In the genomic region with DNA sequence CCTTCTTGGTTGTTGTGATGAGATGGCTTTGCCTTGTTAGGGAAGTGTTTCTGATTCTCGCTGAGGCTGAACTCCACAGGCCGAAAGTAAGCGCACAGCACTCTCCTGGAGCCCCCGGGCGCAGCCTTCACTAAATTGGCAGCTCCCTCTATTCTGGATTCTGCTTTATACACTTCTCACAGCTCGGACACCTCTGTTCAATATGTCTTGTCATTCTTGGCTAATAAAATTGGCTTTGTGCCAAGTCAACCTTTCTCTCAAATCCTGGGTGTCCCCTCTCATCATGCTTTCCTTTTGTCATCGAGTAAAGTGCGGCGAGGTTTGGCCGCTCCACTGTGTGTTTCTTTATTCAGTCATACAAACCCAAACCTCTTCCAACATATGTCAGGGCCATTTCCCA, we compare ENCODE assay signal across 21 mouse cellular contexts.
A peak's percentile ranks its signal among the peaks of the same experiment; 100 is the strongest.
DNase-seq lines count a peak whose midpoint lies in the region; ATAC-seq lines count a peak whose summit lies in the region.
"Had no signal": no experiment of that assay in that cellular context is flagged by ENCODE, and none has a peak within 500 bp of the region (broad histone marks: within the 10 kb centered on the region; RNA-seq: fewer than 3 reads in every experiment).

No protein-coding gene starts in this region.

- no peaks in the 10 kb centered on the region for H3K36me3 ChIP-seq in embryonic facial prominence, embryonic 14.5 days (ENCODE audit: control insufficient read depth, insufficient read depth, low read length)
- no peaks in the 10 kb centered on the region for H3K36me3 ChIP-seq in embryonic facial prominence, embryonic 10.5 days (replicated peaks)
- H3K36me3 ChIP-seq in hindbrain, embryonic 15.5 days = no peaks in the 10 kb centered on the region
- H3K36me3 ChIP-seq in hindbrain, embryonic 13.5 days = no peaks in the 10 kb centered on the region
- H3K36me3 ChIP-seq in midbrain, embryonic 14.5 days (ENCODE audit: control insufficient read depth, insufficient read depth, low read length) = no peaks in the 10 kb centered on the region
- H3K36me3 ChIP-seq in midbrain, embryonic 15.5 days (replicated peaks) = no peaks in the 10 kb centered on the region
- no peaks in the 10 kb centered on the region for H3K36me3 ChIP-seq in forebrain, embryonic 16.5 days (ENCODE audit: control insufficient read depth, insufficient read depth)
- H3K36me3 ChIP-seq: embryonic facial prominence, embryonic 13.5 days; heart, embryonic 15.5 days had no signal

- H3K4me2 ChIP-seq in embryonic facial prominence, embryonic 14.5 days (ENCODE audit: low read depth, low read length) = no peak overlapping the region
- H3K4me2 ChIP-seq in hindbrain, embryonic 15.5 days = no peak overlapping the region
- H3K4me2 ChIP-seq in hindbrain, embryonic 13.5 days = no peak overlapping the region
- no peak overlapping the region for H3K4me2 ChIP-seq in midbrain, embryonic 14.5 days (ENCODE audit: low read length)
- H3K4me2 ChIP-seq in midbrain, embryonic 15.5 days = no peak overlapping the region
- H3K4me2 ChIP-seq in forebrain, embryonic 16.5 days (ENCODE audit: low read length) = no peak overlapping the region
- H3K4me2 ChIP-seq: embryonic facial prominence, embryonic 13.5 days; heart, embryonic 11.5 days; heart, embryonic 15.5 days had no signal

- H3K27ac ChIP-seq in embryonic facial prominence, embryonic 14.5 days (replicated peaks; ENCODE audit: low read depth, low read length) = no peak overlapping the region
- H3K27ac ChIP-seq in embryonic facial prominence, embryonic 10.5 days (replicated peaks) = no peak overlapping the region
- no peak overlapping the region for H3K27ac ChIP-seq in hindbrain, embryonic 15.5 days (replicated peaks)
- H3K27ac ChIP-seq in hindbrain, embryonic 13.5 days = no peak overlapping the region
- H3K27ac ChIP-seq in midbrain, embryonic 14.5 days (replicated peaks; ENCODE audit: low read depth, low read length) = no peak overlapping the region
- no peak overlapping the region for H3K27ac ChIP-seq in midbrain, embryonic 15.5 days
- H3K27ac ChIP-seq in forebrain, embryonic 16.5 days (ENCODE audit: low read length) = no peak overlapping the region
- H3K27ac ChIP-seq: embryonic facial prominence, embryonic 13.5 days; heart, adult 2 months; heart, embryonic 15.5 days had no signal

- no peaks in the 10 kb centered on the region for H3K9me3 ChIP-seq in embryonic facial prominence, embryonic 14.5 days (ENCODE audit: control insufficient read depth, low read length)
- no peaks in the 10 kb centered on the region for H3K9me3 ChIP-seq in embryonic facial prominence, embryonic 10.5 days
- no peaks in the 10 kb centered on the region for H3K9me3 ChIP-seq in hindbrain, embryonic 15.5 days
- no peaks in the 10 kb centered on the region for H3K9me3 ChIP-seq in hindbrain, embryonic 13.5 days
- no peaks in the 10 kb centered on the region for H3K9me3 ChIP-seq in midbrain, embryonic 14.5 days (ENCODE audit: control insufficient read depth, low read length)
- H3K9me3 ChIP-seq in midbrain, embryonic 15.5 days = no peaks in the 10 kb centered on the region
- H3K9me3 ChIP-seq in forebrain, embryonic 16.5 days (ENCODE audit: control insufficient read depth, low read length) = no peaks in the 10 kb centered on the region
- H3K9me3 ChIP-seq: embryonic facial prominence, embryonic 13.5 days; heart, embryonic 15.5 days had no signal

- WGBS in embryonic facial prominence, embryonic 14.5 days = 68% methylated on average over 10 of the region's 10 CpGs
- WGBS in embryonic facial prominence, embryonic 10.5 days = 91% methylated on average over 10 of the region's 10 CpGs
- 56% methylated on average over 10 of the region's 10 CpGs for WGBS in hindbrain, embryonic 15.5 days
- 73% methylated on average over 10 of the region's 10 CpGs for WGBS in hindbrain, embryonic 13.5 days
- WGBS in midbrain, embryonic 14.5 days = 59% methylated on average over 10 of the region's 10 CpGs
- 56% methylated on average over 10 of the region's 10 CpGs for WGBS in midbrain, embryonic 15.5 days
- 52% methylated on average over 10 of the region's 10 CpGs for WGBS in forebrain, embryonic 16.5 days

- H3K4me3 ChIP-seq in embryonic facial prominence, embryonic 14.5 days (ENCODE audit: low read depth, low read length) = no peak overlapping the region
- H3K4me3 ChIP-seq in embryonic facial prominence, embryonic 10.5 days = no peak overlapping the region
- H3K4me3 ChIP-seq in hindbrain, embryonic 15.5 days = no peak overlapping the region
- H3K4me3 ChIP-seq in hindbrain, embryonic 13.5 days = no peak overlapping the region
- H3K4me3 ChIP-seq in midbrain, embryonic 14.5 days (replicated peaks; ENCODE audit: low read depth, low read length) = no peak overlapping the region
- H3K4me3 ChIP-seq in midbrain, embryonic 15.5 days = no peak overlapping the region
- no peak overlapping the region for H3K4me3 ChIP-seq in forebrain, embryonic 16.5 days (replicated peaks; ENCODE audit: low read length)
- H3K4me3 ChIP-seq: embryonic facial prominence, embryonic 13.5 days; heart, adult 2 months; heart, embryonic 15.5 days had no signal

- H3K4me1 ChIP-seq in embryonic facial prominence, embryonic 14.5 days (ENCODE audit: control insufficient read depth, insufficient read depth, low read length) = no peaks in the 10 kb centered on the region
- H3K4me1 ChIP-seq in embryonic facial prominence, embryonic 10.5 days = no peaks in the 10 kb centered on the region
- H3K4me1 ChIP-seq in hindbrain, embryonic 15.5 days (replicated peaks) = peaks cover 6% of the 10 kb centered on the region; the same call in 1 of the 2 replicates
- H3K4me1 ChIP-seq in hindbrain, embryonic 13.5 days (replicated peaks) = 0 out of 2 replicates have a peak, but pooled peaks cover 6% of the 10 kb centered on the region
- H3K4me1 ChIP-seq in midbrain, embryonic 14.5 days (ENCODE audit: control insufficient read depth, insufficient read depth, low read length) = 0 out of 2 replicates have a peak, but pooled peaks cover 4% of the 10 kb centered on the region
- no peaks in the 10 kb centered on the region for H3K4me1 ChIP-seq in midbrain, embryonic 15.5 days
- H3K4me1 ChIP-seq in forebrain, embryonic 16.5 days (replicated peaks; ENCODE audit: control insufficient read depth, insufficient read depth, low read length) = peaks cover 5% of the 10 kb centered on the region
- H3K4me1 ChIP-seq: embryonic facial prominence, embryonic 13.5 days; heart, embryonic 15.5 days had no signal

- H3K27me3 ChIP-seq in embryonic facial prominence, embryonic 14.5 days (replicated peaks; ENCODE audit: control insufficient read depth, insufficient read depth, low read length) = no peaks in the 10 kb centered on the region
- H3K27me3 ChIP-seq in embryonic facial prominence, embryonic 10.5 days (replicated peaks; ENCODE audit: low read depth, poor library complexity, severe bottlenecking) = no peaks in the 10 kb centered on the region
- H3K27me3 ChIP-seq in hindbrain, embryonic 15.5 days = no peaks in the 10 kb centered on the region
- H3K27me3 ChIP-seq in hindbrain, embryonic 13.5 days = no peaks in the 10 kb centered on the region
- no peaks in the 10 kb centered on the region for H3K27me3 ChIP-seq in midbrain, embryonic 14.5 days (ENCODE audit: control insufficient read depth, insufficient read depth, low read length)
- no peaks in the 10 kb centered on the region for H3K27me3 ChIP-seq in midbrain, embryonic 15.5 days (replicated peaks)
- H3K27me3 ChIP-seq in forebrain, embryonic 16.5 days (replicated peaks; ENCODE audit: control insufficient read depth, insufficient read depth, low read length) = no peaks in the 10 kb centered on the region
- H3K27me3 ChIP-seq: embryonic facial prominence, embryonic 13.5 days; heart, embryonic 15.5 days had no signal

- no peak for ATAC-seq in embryonic facial prominence, embryonic 14.5 days (ENCODE audit: low read depth)
- ATAC-seq in hindbrain, embryonic 15.5 days (ENCODE audit: low FRiP score, low read depth) = 0 out of 2 replicates have a peak, but pooled peaks have one; percentile 27
- ATAC-seq in hindbrain, embryonic 13.5 days (ENCODE audit: low FRiP score) = no peak
- ATAC-seq in midbrain, embryonic 14.5 days (ENCODE audit: low FRiP score, low TSS enrichment) = no peak
- ATAC-seq in midbrain, embryonic 15.5 days (replicated peaks) = no peak
- peak; percentile 55; the same call in 1 of the 2 replicates for ATAC-seq in forebrain, embryonic 16.5 days
- ATAC-seq: activated CD4-positive, CD25-positive, alpha-beta regulatory T cell, adult 4 months; intestine, embryonic 16.5 days; Patski had no signal

- H3K9ac ChIP-seq in embryonic facial prominence, embryonic 14.5 days (ENCODE audit: low read depth, low read length) = no peak overlapping the region
- H3K9ac ChIP-seq in hindbrain, embryonic 15.5 days = no peak overlapping the region
- H3K9ac ChIP-seq in hindbrain, embryonic 13.5 days = no peak overlapping the region
- no peak overlapping the region for H3K9ac ChIP-seq in midbrain, embryonic 14.5 days (replicated peaks; ENCODE audit: low read length)
- no peak overlapping the region for H3K9ac ChIP-seq in midbrain, embryonic 15.5 days
- H3K9ac ChIP-seq in forebrain, embryonic 16.5 days (replicated peaks; ENCODE audit: low read depth, low read length) = no peak overlapping the region
- H3K9ac ChIP-seq: embryonic facial prominence, embryonic 13.5 days; heart, embryonic 15.5 days had no signal

- peak; percentile 56 for DNase-seq in embryonic facial prominence, embryonic 14.5 days (ENCODE audit: low spot score)
- no peak for DNase-seq in embryonic facial prominence, embryonic 10.5 days (ENCODE audit: low spot score)
- DNase-seq in midbrain, embryonic 14.5 days = peak; percentile 51
- no peak for DNase-seq in thymus, postnatal 10 days (ENCODE audit: low spot score in 2 of 2)
- DNase-seq: adrenal gland, postnatal 14 days; cerebellum, adult 2 months; cerebellum, postnatal 25 days; gastrocnemius, postnatal 14 days; heart, adult 2 months; heart, postnatal 14 days; kidney, adult 2 months had no signal

Comparison
In these comparisons a context has a peak if more than half of its experiments do, and no peak if none do; other contexts are left out.
1. ATAC-seq: peak in hindbrain, embryonic 15.5 days (single experiment) and forebrain, embryonic 16.5 days (single experiment); none in embryonic facial prominence, embryonic 14.5 days (single experiment), hindbrain, embryonic 13.5 days (single experiment), midbrain, embryonic 14.5 days (single experiment) and midbrain, embryonic 15.5 days (single experiment).
2. DNase-seq: peak in embryonic facial prominence, embryonic 14.5 days (single experiment) and midbrain, embryonic 14.5 days (single experiment); none in embryonic facial prominence, embryonic 10.5 days (single experiment) and thymus, postnatal 10 days (0 of 2).